Mouse (Mus musculus) heart, postnatal 10 days (tissue): ENCODE data around the gene Ntm. TPM values are rescaled to one million over a fixed set of nuclear protein-coding genes. Genes with fewer than 3 reads are reported as not detected.
A peak's percentile ranks its signal among the peaks of the same experiment; 100 is the strongest.

Experiments
- DNase-seq, 2 experiments: peaks; one replicate each; pipeline ENCODE4 v3.0.0; 2021
- intact Hi-C: fragments of 180-260 bp; cut with DNase I; formaldehyde crosslinking; loops from one replicate; pipeline ENCODE4 v1.15.1; 2025
- total RNA-seq, 2 experiments: library from RNA; stranded (reverse); gene quantifications; 2 replicates each; pipeline ENCODE4 v1.2.3; 2021

Gene Ntm
- total RNA-seq, 2 experiments from 2014 or later, result 6.9 to 7.4 TPM

DNA sequence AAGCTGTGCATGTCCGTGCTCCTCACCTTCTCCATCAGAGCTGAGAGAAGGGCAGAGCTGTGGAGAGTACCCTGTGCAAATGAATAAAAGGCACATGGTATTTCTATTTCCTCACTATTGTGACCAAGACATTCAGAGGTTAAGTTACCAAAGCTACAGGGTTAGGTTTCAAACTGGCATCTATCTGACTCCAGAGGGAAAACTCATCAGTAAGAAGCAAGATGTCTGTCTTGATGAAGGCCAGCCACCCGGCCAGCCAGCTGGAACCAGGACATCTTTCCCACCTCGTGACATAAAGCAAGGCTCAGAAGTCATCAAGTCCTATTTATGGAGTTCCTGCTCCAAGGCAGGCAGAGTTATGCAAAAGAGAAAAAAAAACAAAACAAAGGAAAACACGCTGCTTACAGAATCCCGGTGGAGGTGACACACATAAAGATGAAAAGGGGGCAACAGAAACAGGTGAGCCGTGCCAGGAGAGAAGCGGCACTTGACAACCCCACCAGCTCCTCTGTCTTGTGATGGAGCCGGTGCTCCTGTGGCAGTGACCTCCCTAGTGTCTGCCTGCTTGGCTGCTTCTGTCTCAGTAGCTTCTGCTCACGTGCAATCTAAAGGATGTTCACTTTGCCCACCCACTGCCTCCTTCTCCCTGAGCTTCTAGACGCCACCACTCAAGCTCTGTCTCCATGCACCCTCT lies 694.2 kb downstream of the Ntm start:
- intact Hi-C loops, result no loop called here
- DNase-seq, result peak; percentile 14 to 20

DNA sequence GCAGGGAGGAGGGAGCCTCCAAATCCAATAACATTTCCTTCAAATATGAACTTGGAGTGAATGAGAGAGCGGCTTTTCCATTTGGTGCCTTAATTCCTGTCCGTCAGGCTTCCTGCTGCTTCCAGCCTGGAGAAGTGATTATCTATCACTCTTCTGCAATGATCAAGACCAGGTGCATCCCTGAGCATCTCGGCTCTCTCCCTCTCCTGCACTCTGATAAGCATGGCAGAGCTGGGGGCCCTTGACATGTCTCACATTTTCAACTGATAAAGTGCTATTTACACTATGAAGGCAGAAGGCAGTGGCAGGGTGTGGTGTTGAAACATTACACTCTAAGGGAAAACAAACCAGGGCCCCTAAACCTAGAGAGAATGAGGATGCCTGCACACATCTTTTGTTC lies 695.3 kb downstream of the Ntm start:
- intact Hi-C loops, result no loop called here
- DNase-seq, result no peak

- no peak for DNase-seq
- intact Hi-C loops, result no loop called here
Measured at GRCm38 (mm10) chr9:29265177-29265576, 697.8 kb downstream of the Ntm start.

GRCm38 (mm10) chr9:29262836-29263235 lies 700.1 kb downstream of the Ntm start:
- intact Hi-C loops, result no loop called here
- no peak for DNase-seq

GRCm38 (mm10) chr9:29252866-29253265 lies 710.1 kb downstream of the Ntm start:
- DNase-seq, result no peak
- intact Hi-C loops, result no loop called here

DNA sequence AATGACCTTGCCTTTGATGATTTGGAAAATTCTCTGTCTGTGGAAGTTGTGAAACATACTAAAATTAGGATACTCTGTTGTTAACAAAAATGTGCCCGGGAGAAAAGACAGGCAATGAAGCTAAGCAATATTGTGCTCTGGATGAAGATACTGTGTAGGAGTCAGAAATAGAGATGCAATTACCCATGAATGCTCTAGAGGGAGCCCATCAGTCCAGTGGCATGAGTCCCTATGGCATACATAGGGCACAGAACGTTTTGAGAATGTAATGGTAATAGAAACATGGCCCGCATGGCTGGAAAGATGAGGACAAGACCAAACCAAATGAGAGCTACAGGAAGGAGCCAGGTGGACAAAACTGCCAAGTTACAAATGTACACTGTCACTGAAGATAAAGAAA lies 712.1 kb downstream of the Ntm start:
- DNase-seq, result no peak
- intact Hi-C loops, result no loop called here

DNA sequence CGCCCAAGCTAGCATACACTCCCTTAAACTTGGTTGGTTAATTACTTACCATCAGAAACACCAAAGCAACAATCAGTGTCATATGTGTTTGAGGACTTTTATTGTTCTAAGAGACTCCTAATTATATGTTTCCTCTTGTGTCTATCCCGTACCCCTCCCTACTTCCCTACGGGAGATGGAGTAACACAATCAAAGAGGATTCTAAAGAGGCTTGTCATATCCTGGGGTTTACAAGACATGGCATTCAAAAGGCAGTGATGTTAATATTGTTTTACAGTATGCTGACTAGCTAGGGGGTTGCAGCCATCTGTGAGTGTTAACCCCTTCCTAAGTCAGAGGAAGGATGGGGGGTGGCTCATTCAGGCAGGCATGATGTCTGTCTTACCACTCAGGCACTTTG lies 715.1 kb downstream of the Ntm start:
- intact Hi-C loops, result no loop called here
- no peak for DNase-seq

- no peak for DNase-seq
- intact Hi-C loops, result no loop called here
Measured at GRCm38 (mm10) chr9:29244006-29244405, 718.9 kb downstream of the Ntm start.

GRCm38 (mm10) chr9:29242497-29243422 lies 720.2 kb downstream of the Ntm start:
- DNase-seq, result no peak
- intact Hi-C loops, result no loop called here

DNA sequence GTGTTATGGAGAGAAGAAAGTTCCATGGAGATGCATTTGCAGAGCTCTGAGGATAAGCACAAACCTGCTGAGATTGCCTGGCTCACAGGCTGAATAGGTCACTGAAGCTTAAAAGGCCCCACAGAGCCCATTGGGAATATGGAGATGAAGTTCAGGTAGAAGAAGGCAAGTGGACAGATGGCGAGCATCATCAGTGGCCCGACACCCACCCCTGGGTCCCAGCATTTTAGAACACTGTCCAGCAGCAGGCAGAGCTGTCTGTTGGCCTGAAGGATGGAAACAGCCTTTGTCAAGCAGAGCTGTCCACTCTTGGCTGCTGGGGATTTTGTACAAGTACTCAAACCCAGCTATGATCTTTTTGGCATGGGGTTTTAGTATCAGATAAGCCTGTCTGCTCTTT lies 722.1 kb downstream of the Ntm start:
- DNase-seq, result no peak
- intact Hi-C loops, result no loop called here

GRCm38 (mm10) chr9:29238973-29239372 lies 724.0 kb downstream of the Ntm start:
- intact Hi-C loops, result no loop called here
- DNase-seq, result no peak

GRCm38 (mm10) chr9:29236752-29237151 lies 726.2 kb downstream of the Ntm start:
- no peak for DNase-seq
- intact Hi-C loops, result loop anchor here (1.0 kb wide), 1 partner anchor 173 kb away; no protein-coding TSS in a partner anchor

DNA sequence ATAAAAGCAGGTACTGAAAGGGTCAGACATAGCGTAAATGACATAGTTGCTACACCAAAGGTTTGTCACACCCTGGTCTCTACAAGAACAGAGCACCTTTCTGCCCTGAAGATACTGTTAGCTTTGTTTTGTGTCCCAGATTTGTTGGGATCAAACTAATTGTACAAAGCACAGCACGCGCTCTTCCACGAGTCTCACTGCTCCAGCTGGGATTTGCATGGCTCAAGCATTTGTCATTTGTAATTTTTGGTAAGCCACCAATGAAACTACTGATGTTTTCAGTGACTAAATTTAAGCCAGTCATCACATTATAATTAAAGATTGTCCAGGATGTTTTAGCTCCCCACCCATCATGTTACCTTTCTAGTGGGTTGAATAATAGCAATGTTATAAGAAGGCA lies 735.2 kb downstream of the Ntm start:
- intact Hi-C loops, result no loop called here
- DNase-seq, result no peak

DNA sequence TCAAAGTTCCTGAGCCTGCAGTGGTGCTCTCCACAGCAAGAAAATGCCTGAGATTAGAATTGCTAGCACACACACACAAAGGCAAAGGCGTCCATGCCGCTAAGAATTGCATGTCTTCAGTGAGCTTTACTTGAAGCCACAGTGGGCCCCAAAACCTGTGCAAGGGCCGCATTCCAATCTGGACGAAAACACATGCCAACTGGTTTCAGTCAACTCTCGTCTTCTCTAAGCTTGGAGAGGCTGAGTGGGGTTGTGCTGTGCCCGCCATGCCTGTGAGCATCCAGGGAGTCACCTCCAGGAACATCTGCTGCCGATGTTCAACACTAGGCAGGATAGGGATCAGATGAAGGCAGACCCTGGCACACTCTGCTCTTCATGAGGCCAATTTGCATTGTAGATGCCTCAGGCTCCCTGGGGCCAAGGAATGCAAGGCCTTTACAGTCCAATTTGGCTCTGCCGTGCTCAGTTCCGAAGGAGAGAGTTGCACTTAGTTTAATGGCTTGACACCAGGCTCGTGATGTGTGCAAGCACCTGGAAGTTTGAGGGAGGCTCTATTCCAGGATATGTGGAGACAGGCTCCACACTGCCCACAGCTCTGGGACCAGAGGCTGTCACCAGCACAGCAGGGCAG lies 739.9 kb downstream of the Ntm start:
- no peak for DNase-seq
- intact Hi-C loops, result no loop called here

DNA sequence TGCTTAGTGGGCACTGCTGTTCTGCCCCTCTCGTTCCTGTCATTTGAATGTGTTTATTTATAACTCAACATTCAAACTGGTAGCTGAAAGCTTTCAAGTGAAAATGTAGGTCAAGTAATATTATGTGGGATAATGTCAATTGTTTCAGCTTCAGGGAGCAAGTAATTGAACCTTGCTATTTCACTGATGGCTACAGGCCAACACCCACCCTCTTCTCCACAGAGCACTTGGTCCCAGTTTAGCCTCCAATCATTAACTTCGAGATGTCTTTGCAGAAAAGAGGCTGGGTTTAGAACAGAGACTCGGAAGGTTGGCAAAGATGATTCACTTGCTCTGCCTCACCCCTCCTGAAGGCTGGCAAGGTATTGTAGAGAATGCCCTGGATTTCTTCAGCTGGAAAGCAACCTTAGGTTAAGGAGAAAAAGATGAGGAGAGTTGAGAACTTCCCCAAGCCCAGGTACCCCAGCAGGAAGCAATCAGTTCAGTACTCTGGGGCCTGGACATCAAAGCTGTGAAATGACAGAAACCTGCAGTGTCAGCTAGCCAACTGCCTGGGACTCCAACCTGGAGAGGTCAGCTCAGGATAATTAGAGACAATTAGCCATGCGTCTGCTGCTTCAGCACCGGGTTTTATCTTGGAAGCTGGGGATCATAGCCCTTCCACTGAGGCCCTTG lies 741.9 kb downstream of the Ntm start:
- no peak for DNase-seq
- intact Hi-C loops, result no loop called here

DNA sequence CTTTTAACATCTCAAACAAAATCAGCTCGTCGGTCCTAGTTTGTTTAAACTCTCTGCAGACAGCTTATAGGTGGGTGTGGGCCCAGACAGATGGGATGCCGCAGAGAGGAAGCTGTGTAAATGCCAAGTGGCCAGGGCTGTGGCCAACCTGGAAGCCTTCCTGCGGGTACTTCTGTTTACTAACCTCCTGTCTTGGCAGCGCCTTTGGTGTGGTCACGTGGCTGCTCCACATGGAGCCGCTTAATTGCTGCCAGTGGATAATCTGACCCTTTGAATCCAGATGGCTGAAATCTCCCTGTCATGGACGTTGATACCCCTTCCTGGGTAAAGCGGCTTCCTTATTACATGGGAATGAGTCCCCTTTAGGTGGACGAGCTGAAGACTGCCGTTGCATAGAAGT lies 742.4 kb downstream of the Ntm start:
- intact Hi-C loops, result no loop called here
- DNase-seq, result peak; percentile 49 to 68

- DNase-seq, result no peak
- intact Hi-C loops, result no loop called here
Measured at GRCm38 (mm10) chr9:29217951-29218350, 745.0 kb downstream of the Ntm start.

- DNase-seq, result no peak
- intact Hi-C loops, result no loop called here
Measured at GRCm38 (mm10) chr9:29216528-29216927, 746.4 kb downstream of the Ntm start.

DNA sequence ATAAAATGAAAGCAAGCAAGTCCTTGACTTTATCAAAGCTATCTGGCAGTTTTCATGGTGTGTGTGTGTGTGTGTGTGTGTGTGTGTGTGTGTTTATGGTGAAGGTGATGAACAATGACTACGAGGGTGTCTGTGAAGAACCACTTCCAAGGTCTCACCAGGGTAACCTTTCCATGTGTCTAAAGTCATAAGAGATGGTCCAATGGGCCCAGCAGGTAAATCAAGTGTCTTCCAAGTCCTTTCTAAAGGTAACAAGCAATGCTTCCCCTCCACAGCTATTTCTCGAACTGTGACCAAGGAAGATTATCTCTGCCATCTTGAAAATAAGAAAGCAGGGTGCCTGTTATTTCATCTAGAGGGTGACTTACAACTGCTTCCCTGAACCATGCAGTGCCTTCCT lies 747.1 kb downstream of the Ntm start:
- intact Hi-C loops, result no loop called here
- no peak for DNase-seq

- DNase-seq, result no peak
- intact Hi-C loops, result no loop called here
Measured at GRCm38 (mm10) chr9:29215241-29215640, 747.7 kb downstream of the Ntm start.

DNA sequence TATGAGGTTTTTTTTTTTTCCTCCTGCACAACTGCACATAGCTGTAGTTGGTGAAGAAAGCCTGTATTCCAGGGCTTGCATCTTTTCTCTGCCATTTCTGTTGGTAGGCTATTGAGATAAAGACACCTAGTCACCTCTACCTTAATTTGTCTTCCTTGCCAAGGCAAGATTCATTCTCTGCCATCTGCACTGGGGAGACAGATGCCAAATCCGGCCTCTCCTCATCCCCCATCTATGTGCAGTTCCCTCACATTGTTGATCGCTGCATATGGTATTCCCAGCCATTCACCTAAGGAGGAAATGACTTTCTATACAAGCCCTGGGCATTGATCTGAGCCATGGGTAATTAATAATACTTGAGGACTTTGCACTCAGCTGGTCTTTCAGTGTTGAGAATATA lies 753.7 kb downstream of the Ntm start:
- intact Hi-C loops, result loop anchor here (10.0 kb wide), 1 partner anchor 944 kb away; no protein-coding TSS in a partner anchor

More for the DNA sequence above, 753.7 kb downstream of the Ntm start:
- DNase-seq, result no peak
